Mouse (Mus musculus) embryonic facial prominence, embryonic 10.5 days (tissue): ENCODE measurements at regions not wholly inside any gene's neighbourhood (a gene's known extent, or its start where the extent isn't known, plus 50 kb on each side); places are given as distances from the start of the nearest gene placed in this dataset.
"Not testable (repeated sequence)": the region's sequence is repeated elsewhere in the genome, so short reads cannot be mapped to it uniquely, and the experiment has no call there.

Source experiments
- DNase-seq: peaks from one replicate; pipeline ENCODE4 v3.0.0-alpha.2; 2017; ENCODE audit warnings: low spot score
- H3K27ac ChIP-seq: fragments of 300-500 bp; sonication (generic); replicated peaks from 2 replicates; pipeline ENCODE4 v1.5.1; 2016; ENCODE audit warnings: mild to moderate bottlenecking
- H3K27me3 ChIP-seq: fragments of 300-500 bp; sonication (generic); replicated peaks from 2 replicates; pipeline ENCODE4 v1.6.1; 2016; ENCODE audit warnings: low read depth, mild to moderate bottlenecking; ENCODE audit not compliant: poor library complexity, severe bottlenecking
- H3K36me3 ChIP-seq: fragments of 300-500 bp; sonication (generic); replicated peaks from 2 replicates; pipeline ENCODE4 v1.6.1; 2016; ENCODE audit warnings: mild to moderate bottlenecking, moderate library complexity
- H3K4me1 ChIP-seq: fragments of 300-500 bp; sonication (generic); 2 replicates; pipeline ENCODE4 v1.6.1; 2016
- H3K4me3 ChIP-seq: fragments of 300-500 bp; sonication (generic); 2 replicates; pipeline ENCODE4 v1.5.1; 2016; ENCODE audit warnings: mild to moderate bottlenecking, moderate library complexity
- H3K9me3 ChIP-seq: fragments of 300-500 bp; sonication (generic); 2 replicates; pipeline ENCODE4 v1.6.1; 2016; ENCODE audit warnings: mild to moderate bottlenecking
- WGBS: fragments of 180-500 bp; shearing (Covaris S2); methylation state at CpG from one replicate; pipeline ENCODE4 v1.1.7; 2016; 5-methylcytosine and 5-hydroxymethylcytosine counted together

GRCm38 (mm10) chr8:71780624-71781023, 55.1 kb upstream of the Fcho1 start:
- H3K36me3 ChIP-seq, H3K9me3 ChIP-seq, DNase-seq, H3K27ac ChIP-seq, H3K27me3 ChIP-seq, H3K4me1 ChIP-seq, H3K4me3 ChIP-seq: not testable (repeated sequence)
- WGBS: 90% methylated on average over 10 of the region's 10 CpGs

GRCm38 (mm10) chr8:71779824-71780223, 54.3 kb upstream of the Fcho1 start:
- H3K36me3 ChIP-seq, H3K4me1 ChIP-seq, DNase-seq, H3K27me3 ChIP-seq, H3K27ac ChIP-seq, H3K9me3 ChIP-seq, H3K4me3 ChIP-seq: not testable (repeated sequence)
- WGBS: 81% methylated on average over 3 of the region's 4 CpGs

- H3K9me3 ChIP-seq, H3K4me3 ChIP-seq, DNase-seq, H3K27ac ChIP-seq, H3K36me3 ChIP-seq, H3K27me3 ChIP-seq, H3K4me1 ChIP-seq: not testable (repeated sequence)
- WGBS: 89% methylated on average over 5 of the region's 5 CpGs
Observed at GRCm38 (mm10) chr8:71779380-71779779, 53.9 kb upstream of the Fcho1 start.

- Histone ChIP-seq H3K27me3 (no peaks in the 10 kb centered on the region), H3K9me3 (no peaks in the 10 kb centered on the region), H3K4me1 (no peaks in the 10 kb centered on the region), H3K27ac (no peak overlapping the region), H3K4me3 (no peak overlapping the region), H3K36me3 (no peaks in the 10 kb centered on the region)
- WGBS: 87% methylated on average over 10 of the region's 10 CpGs
- no peak for DNase-seq
Observed at GRCm38 (mm10) chr8:71778916-71779315, 53.4 kb upstream of the Fcho1 start.
